Mouse (Mus musculus) CH12.LX (cell line): ENCODE measurements around the gene Ctdspl. TPM values are rescaled to one million over a fixed set of nuclear protein-coding genes. Genes with fewer than 3 reads are reported as not detected.
A peak's percentile ranks its signal among the peaks of the same experiment; 100 is the strongest.

Source experiments
- DNase-seq: peaks from one replicate; pipeline ENCODE4 v3.0.0-alpha.2; 2013; ENCODE audit errors: extremely low read depth
- H3K27ac ChIP-seq: 2 replicates; pipeline ENCODE4 v1.5.1; 2012; ENCODE audit warnings: low read depth, mild to moderate bottlenecking, control low read depth, moderate library complexity; ENCODE audit not compliant: insufficient read depth
- H3K27me3 ChIP-seq: replicated peaks from 2 replicates; pipeline ENCODE3; 2012; ENCODE audit warnings: inconsistent platforms
- H3K36me3 ChIP-seq, 2 experiments: replicated peaks in 1 of 2; 2 replicates each; pipeline versions ENCODE3 to v1.6.1; 2012; ENCODE audit warnings: inconsistent platforms in 1 of 2, low read length in 1 of 2, mild to moderate bottlenecking in 1 of 2, mixed read lengths in 1 of 2, moderate library complexity in 1 of 2; ENCODE audit not compliant: control insufficient read depth in 1 of 2, insufficient read depth in 1 of 2
- H3K4me1 ChIP-seq, 2 experiments: 2 replicates each; pipeline ENCODE4 v1.6.1; 2012; ENCODE audit warnings: inconsistent platforms in 1 of 2, moderate library complexity in 1 of 2; ENCODE audit not compliant: insufficient read depth in 2 of 2, control insufficient read depth in 1 of 2
- H3K4me2 ChIP-seq: 2 replicates; pipeline ENCODE4 v1.6.1; 2012; ENCODE audit warnings: low read depth, mild to moderate bottlenecking, control low read depth; ENCODE audit not compliant: poor library complexity, insufficient read depth, severe bottlenecking
- H3K4me3 ChIP-seq, 3 experiments: fragments of 150-350 bp in 1 of 3; sonication (generic) in 1 of 3; replicated peaks in 1 of 3; 2 replicates each; pipeline versions ENCODE3 to v1.5.1; 2011 to 2012; ENCODE audit warnings: low read depth in 2 of 3, low read length in 2 of 3, mild to moderate bottlenecking in 2 of 3, moderate library complexity in 2 of 3, control low read depth in 1 of 3, improper control_type of control experiment in 1 of 3, inconsistent platforms in 1 of 3, mixed read lengths in 1 of 3; ENCODE audit not compliant: poor library complexity in 1 of 3
- H3K79me2 ChIP-seq: replicated peaks from 2 replicates; pipeline ENCODE4 v1.6.1; 2012; ENCODE audit warnings: mild to moderate bottlenecking, moderate library complexity; ENCODE audit not compliant: control insufficient read depth, poor library complexity, insufficient read depth, severe bottlenecking; ENCODE audit errors: extremely low read depth
- H3K9ac ChIP-seq: 2 replicates; pipeline ENCODE4 v1.6.1; 2012; ENCODE audit warnings: low read depth, mild to moderate bottlenecking, control low read depth, moderate library complexity; ENCODE audit not compliant: insufficient read depth
- H3K9me3 ChIP-seq: replicated peaks from 2 replicates; pipeline ENCODE3; 2012; ENCODE audit warnings: low read length, inconsistent platforms, mixed read lengths
- CTCF ChIP-seq, 2 experiments: IDR thresholded peaks in 1 of 2; conservative IDR thresholded peaks in 1 of 2; 2 replicates each; pipeline ENCODE4 v1.5.1; 2011 to 2012; ENCODE audit warnings: low read depth in 2 of 2, low read length in 2 of 2, improper control_type of control experiment in 1 of 2, inconsistent platforms in 1 of 2, mild to moderate bottlenecking in 1 of 2, moderate library complexity in 1 of 2
- ETS1 ChIP-seq: conservative IDR thresholded peaks from 2 replicates; pipeline ENCODE4 v1.6.1; 2012; ENCODE audit warnings: low read depth, mild to moderate bottlenecking, inconsistent platforms, low read length, improper control_type of control experiment, moderate library complexity
- JUN ChIP-seq: IDR thresholded peaks from 2 replicates; pipeline ENCODE4 v1.6.1; 2011; ENCODE audit warnings: low read depth, mild to moderate bottlenecking, low read length, improper control_type of control experiment, moderate library complexity; ENCODE audit not compliant: insufficient read depth
- MAFK ChIP-seq: IDR thresholded peaks from 2 replicates; pipeline ENCODE4 v1.6.1; 2011; ENCODE audit warnings: low read length, improper control_type of control experiment; ENCODE audit not compliant: insufficient replicate concordance
- MYC ChIP-seq: IDR thresholded peaks from 2 replicates; pipeline ENCODE4 v1.6.1; 2011; ENCODE audit warnings: low read depth, mild to moderate bottlenecking, improper control_type of control experiment, low read length
- RCOR1 ChIP-seq: conservative IDR thresholded peaks from 2 replicates; pipeline ENCODE4 v1.6.1; 2012; ENCODE audit warnings: low read depth, mild to moderate bottlenecking, inconsistent platforms, low read length, improper control_type of control experiment
- USF1 ChIP-seq: IDR thresholded peaks from 2 replicates; pipeline ENCODE4 v1.6.1; 2014; ENCODE audit warnings: low read depth, mild to moderate bottlenecking, inconsistent platforms, low read length, improper control_type of control experiment
- USF2 ChIP-seq: conservative IDR thresholded peaks from 2 replicates; pipeline ENCODE4 v1.6.1; 2011; ENCODE audit warnings: low read depth, low read length, improper control_type of control experiment
- ZC3H11A ChIP-seq: IDR thresholded peaks from 2 replicates; pipeline ENCODE4 v1.6.1; 2012; ENCODE audit warnings: low read depth, mild to moderate bottlenecking, inconsistent platforms, low read length, improper control_type of control experiment
- ZNF384 ChIP-seq: IDR thresholded peaks from 2 replicates; pipeline ENCODE4 v1.6.1; 2012; ENCODE audit warnings: low read depth, low read length, improper control_type of control experiment, inconsistent platforms
- dilution Hi-C: fragments of 300-500 bp; cut with MboI; formaldehyde crosslinking; loops from 2 replicates; pipeline ENCODE4 v1.14.3; 2020; ENCODE audit warnings: low sequenced_read_pairs; ENCODE audit not compliant: extremely low pct_unique_long_range_greater_than_20kb, extremely low pct_ligation_motif_present
- in situ Hi-C: fragments of 300-500 bp; cut with MboI; formaldehyde crosslinking; loops from 3 replicates; pipeline ENCODE4 v1.14.3; 2019; ENCODE audit warnings: low sequenced_read_pairs, low pct_ligation_motif_present, low pct_unique_long_range_greater_than_20kb, mixed read lengths
- polyA plus RNA-seq: library from polyadenylated mRNA; unstranded; fragments of >175 nt; gene quantifications from 2 replicates; pipeline ENCODE4 v1.2.1, GENCODE M21; 2012; ENCODE audit warnings: low read depth; ENCODE audit not compliant: insufficient read length
- total RNA-seq, 2 experiments: library from RNA; depleted of rRNA; stranded (reverse); fragments of 300-350 nt in 1 of 2; fragments of >200 nt in 1 of 2; gene quantifications; 2 replicates each; pipeline ENCODE4 v1.2.3; 2012 to 2014

The Ctdspl gene
- total and polyA plus RNA-seq, 3 experiments = not detected

DNA sequence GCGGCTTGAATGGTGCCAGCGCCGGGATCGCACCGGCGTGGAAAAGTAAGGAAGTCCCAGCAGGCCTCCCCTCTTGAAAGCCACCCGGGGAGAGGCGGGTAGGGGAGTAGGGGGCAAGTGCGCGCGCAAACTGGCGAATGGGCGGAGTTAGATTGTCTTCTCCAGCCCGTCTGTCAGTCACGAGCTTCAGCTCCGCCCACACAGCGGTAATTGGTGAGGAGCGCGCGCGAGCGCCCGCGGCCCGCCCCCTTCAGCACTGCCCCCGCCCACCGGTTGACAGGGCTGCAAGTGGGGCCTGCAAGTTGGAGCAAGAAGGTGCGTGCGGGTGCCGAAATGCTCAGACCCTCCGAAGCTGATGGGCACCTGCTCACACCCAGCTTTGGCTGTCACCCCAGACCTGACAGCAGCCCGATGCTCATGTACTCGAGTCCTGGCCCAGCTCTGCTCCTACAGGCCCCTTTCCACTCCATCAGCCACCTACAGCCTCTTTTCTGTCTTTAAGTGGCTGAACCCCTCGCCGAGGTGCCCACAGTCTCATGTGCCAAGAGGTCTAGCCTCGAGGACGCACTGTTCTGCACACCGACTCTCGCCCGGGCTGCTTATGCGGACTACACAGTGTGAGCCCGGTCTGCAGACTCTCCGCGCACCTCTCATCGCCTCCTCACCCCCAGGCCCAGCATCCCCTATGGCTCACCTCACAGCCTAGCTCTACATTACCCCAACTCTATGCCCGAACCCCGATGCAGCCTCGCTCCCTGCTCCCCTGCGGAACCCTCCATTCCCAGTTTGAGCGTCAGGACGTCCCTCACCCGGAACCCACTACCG, 755 bp upstream of the Ctdspl start:
- TF ChIP-seq RCOR1 (no peak), ETS1 (no peak), ZC3H11A (no peak), USF1 (no peak)
- Histone ChIP-seq H3K4me3 (peak overlapping the region in 1 of 3 experiments; percentile 20), H3K4me1 (peaks cover 0 to 3% of the 10 kb centered on the region in 2 experiments; a peak in 1 of 4 replicates), H3K27ac (no peak overlapping the region), H3K27me3 (peaks cover 26% of the 10 kb centered on the region), H3K79me2 (no peaks in the 10 kb centered on the region), H3K9me3 (peaks cover 9% of the 10 kb centered on the region), H3K4me2 (no peak overlapping the region), H3K36me3 (no peaks in the 10 kb centered on the region), H3K9ac (no peak overlapping the region)
- peak; percentile 67 for DNase-seq
- dilution Hi-C loops (no loop called here), in situ Hi-C loops (no loop called here)

- DNase-seq = no peak
Measured at GRCm38 (mm10) chr9:118926688-118927321, 552 bp downstream of the Ctdspl start.

DNA sequence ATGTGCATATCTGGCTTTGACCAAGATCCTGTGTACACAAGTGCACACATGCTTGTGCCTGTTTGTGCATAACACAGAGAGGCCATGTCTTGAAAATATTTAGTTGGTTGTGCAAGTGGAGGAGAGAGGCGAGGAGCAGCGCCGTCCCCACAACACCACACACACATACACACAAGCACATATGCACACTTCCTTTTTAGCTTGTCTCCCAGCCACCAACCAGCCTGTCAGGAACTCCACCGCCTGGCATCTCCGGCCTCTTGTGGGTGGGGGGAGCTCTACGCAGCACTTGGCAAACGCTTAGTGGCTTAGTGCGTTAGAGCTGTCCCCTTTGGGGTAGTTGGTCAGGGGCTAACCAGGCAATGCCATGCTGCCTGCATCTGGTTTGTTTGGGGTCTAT, 1.2 kb downstream of the Ctdspl start:
- H3K27ac ChIP-seq = no peak overlapping the region
- no peak for TF ChIP-seq ZNF384
- TF ChIP-seq CTCF (conservative IDR thresholded peaks at IDR 0.05 in 1 of 2, IDR thresholded peaks at IDR 0.05 in 1 of 2; ENCODE audit: low read depth in 2 of 2, low read length in 2 of 2) = no peak
- TF ChIP-seq MYC = no peak
- no peak for TF ChIP-seq USF1
- TF ChIP-seq JUN = no peak
- TF ChIP-seq MAFK = no peak
- H3K36me3 ChIP-seq = no peaks in the 10 kb centered on the region
- DNase-seq = no peak
- H3K4me2 ChIP-seq = no peak overlapping the region
- no peaks in the 10 kb centered on the region for H3K79me2 ChIP-seq
- dilution Hi-C loops (no loop called here), in situ Hi-C loops (no loop called here)
- H3K9ac ChIP-seq = no peak overlapping the region
- H3K4me3 ChIP-seq = no peak overlapping the region
- H3K9me3 ChIP-seq = peaks cover 9% of the 10 kb centered on the region
- peaks cover 31% of the 10 kb centered on the region for H3K27me3 ChIP-seq
- H3K4me1 ChIP-seq = no peaks in the 10 kb centered on the region

More at GRCm38 (mm10) chr9:118926688-118927321, 552 bp downstream of the Ctdspl start:
- Histone ChIP-seq H3K36me3 (no peaks in the 10 kb centered on the region), H3K9ac (no peak overlapping the region), H3K4me3 (no peak overlapping the region), H3K27ac (no peak overlapping the region), H3K79me2 (no peaks in the 10 kb centered on the region), H3K4me2 (no peak overlapping the region), H3K27me3 (peaks cover 31% of the 10 kb centered on the region), H3K4me1 (peaks cover 0 to 2% of the 10 kb centered on the region in 2 experiments; a peak in 1 of 4 replicates), H3K9me3 (peaks cover 9% of the 10 kb centered on the region)
- dilution Hi-C loops (no loop called here), in situ Hi-C loops (no loop called here)
- no peak for TF ChIP-seq USF2
